ENCODE assay signal across 22 mouse cellular contexts in the genomic region with DNA sequence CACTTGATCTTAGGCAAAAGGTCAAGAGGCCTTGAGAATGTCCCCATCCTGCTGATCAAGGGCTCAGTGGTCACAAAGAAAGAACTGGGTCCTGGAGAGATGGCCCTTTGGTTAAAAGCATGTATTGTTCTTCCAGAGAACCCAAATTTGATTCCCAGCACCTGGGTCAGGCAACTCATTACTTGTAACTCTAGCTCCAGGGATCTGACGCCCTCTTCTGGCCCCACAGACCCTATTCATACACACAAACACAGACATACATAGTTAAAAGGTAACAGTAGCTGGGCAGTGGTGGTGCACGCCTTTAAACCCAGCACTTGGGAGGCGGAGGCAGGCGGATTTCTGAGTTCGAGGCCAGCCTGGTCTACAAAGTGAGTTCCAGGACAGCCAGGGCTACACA. TPM values are rescaled to one million over a fixed set of nuclear protein-coding genes. Genes with fewer than 3 reads are reported as not detected.
A peak's percentile ranks its signal among the peaks of the same experiment; 100 is the strongest.
DNase-seq lines count a peak whose midpoint lies in the region; ATAC-seq and TF ChIP-seq lines count a peak whose summit lies in the region.
"Had no signal": no experiment of that assay in that cellular context is flagged by ENCODE, and none has a peak within 500 bp of the region (broad histone marks: within the 10 kb centered on the region; RNA-seq: fewer than 3 reads in every experiment).

No protein-coding gene starts in this region.

- H3K4me2 ChIP-seq in kidney, embryonic 14.5 days (replicated peaks; ENCODE audit: low read depth, low read length): no peak overlapping the region
- no peak overlapping the region for H3K4me2 ChIP-seq in stomach, postnatal 0 days (replicated peaks; ENCODE audit: low read depth)
- H3K4me2 ChIP-seq: forebrain, embryonic 15.5 days; hindbrain, embryonic 15.5 days; intestine, embryonic 15.5 days; neural tube, embryonic 15.5 days; stomach, embryonic 15.5 days had no signal

- 91% methylated on average over 5 of the region's 5 CpGs for WGBS in kidney, embryonic 14.5 days
- WGBS in stomach, postnatal 0 days: 92% methylated on average over 5 of the region's 5 CpGs

- H3K27ac ChIP-seq in kidney, embryonic 14.5 days (ENCODE audit: low read depth, low read length): peak overlapping the region; percentile 42; the same call in 1 of the 2 replicates
- H3K27ac ChIP-seq in stomach, postnatal 0 days (replicated peaks): no peak overlapping the region
- H3K27ac ChIP-seq: forebrain, embryonic 15.5 days; hindbrain, embryonic 15.5 days; intestine, embryonic 15.5 days; layer of hippocampus, adult 2 months; neural tube, embryonic 15.5 days; stomach, embryonic 15.5 days had no signal

- peak; percentile 16; the same call in 1 of the 2 replicates for TF ChIP-seq CTCF in stomach, postnatal 0 days (IDR thresholded peaks at IDR 0.05; ENCODE audit: low read depth)

- no peak for DNase-seq in kidney, adult 11 months
- DNase-seq in stomach, postnatal 0 days (ENCODE audit: low spot score): no peak
- no peak for DNase-seq in ovary, postnatal 36 days (ENCODE audit: low spot score)
- DNase-seq: cerebellum, adult 18-20 months; gastrocnemius, postnatal 25 days; heart, postnatal 4 days; layer of hippocampus, postnatal 36 days; lung, postnatal 14 days; right cerebral cortex, postnatal 14 days had no signal

- peaks cover 65% of the 10 kb centered on the region for H3K36me3 ChIP-seq in erythroblast, embryonic 14.5 days (ENCODE audit: control insufficient read depth)
- no peaks in the 10 kb centered on the region for H3K36me3 ChIP-seq in kidney, embryonic 14.5 days (ENCODE audit: control insufficient read depth, insufficient read depth, low read length)
- peaks cover 61% of the 10 kb centered on the region for H3K36me3 ChIP-seq in megakaryocyte, embryonic 14.5 days (replicated peaks; ENCODE audit: low read length)
- no peaks in the 10 kb centered on the region for H3K36me3 ChIP-seq in stomach, postnatal 0 days (ENCODE audit: control insufficient read depth, insufficient read depth, low read length)
- H3K36me3 ChIP-seq: forebrain, embryonic 15.5 days; hindbrain, embryonic 15.5 days; intestine, embryonic 15.5 days; neural tube, embryonic 15.5 days had no signal

- no peak for ATAC-seq in erythroblast, adult 5-6 weeks (replicated peaks; ENCODE audit: low FRiP score, poor library complexity, severe bottlenecking)
- no peak for ATAC-seq in kidney, embryonic 14.5 days (ENCODE audit: low FRiP score, low TSS enrichment)
- no peak for ATAC-seq in megakaryocyte, adult 5-6 weeks (ENCODE audit: poor library complexity, severe bottlenecking)
- ATAC-seq in stomach, postnatal 0 days (ENCODE audit: low FRiP score, low TSS enrichment): no peak
- ATAC-seq: forebrain, embryonic 15.5 days; intestine, embryonic 15.5 days; midbrain, embryonic 16.5 days had no signal

- no peaks in the 10 kb centered on the region for H3K27me3 ChIP-seq in erythroblast, embryonic 14.5 days (ENCODE audit: control insufficient read depth)
- no peaks in the 10 kb centered on the region for H3K27me3 ChIP-seq in kidney, embryonic 14.5 days (ENCODE audit: control insufficient read depth, insufficient read depth, low read length)
- H3K27me3 ChIP-seq in megakaryocyte, embryonic 14.5 days (replicated peaks): no peaks in the 10 kb centered on the region
- no peaks in the 10 kb centered on the region for H3K27me3 ChIP-seq in stomach, postnatal 0 days (ENCODE audit: control insufficient read depth, insufficient read depth, low read length)
- H3K27me3 ChIP-seq: forebrain, embryonic 15.5 days; intestine, embryonic 15.5 days; stomach, embryonic 15.5 days had no signal

- peaks cover 62% of the 10 kb centered on the region for H3K4me1 ChIP-seq in erythroblast, embryonic 14.5 days (ENCODE audit: control insufficient read depth)
- peaks cover 25% of the 10 kb centered on the region for H3K4me1 ChIP-seq in kidney, embryonic 14.5 days (ENCODE audit: control insufficient read depth, insufficient read depth, low read length)
- H3K4me1 ChIP-seq in megakaryocyte, embryonic 14.5 days: peaks cover 83% of the 10 kb centered on the region
- peaks cover 9% of the 10 kb centered on the region; the same call in 1 of the 2 replicates for H3K4me1 ChIP-seq in stomach, postnatal 0 days (replicated peaks; ENCODE audit: control insufficient read depth, insufficient read depth)

- H3K9me3 ChIP-seq in erythroblast, embryonic 14.5 days (ENCODE audit: control insufficient read depth, low read length): no peaks in the 10 kb centered on the region
- H3K9me3 ChIP-seq in kidney, embryonic 14.5 days (ENCODE audit: control insufficient read depth, low read length): no peaks in the 10 kb centered on the region
- no peaks in the 10 kb centered on the region for H3K9me3 ChIP-seq in megakaryocyte, embryonic 14.5 days
- H3K9me3 ChIP-seq in stomach, postnatal 0 days (ENCODE audit: control insufficient read depth, low read length): no peaks in the 10 kb centered on the region
- H3K9me3 ChIP-seq: forebrain, embryonic 15.5 days; hindbrain, embryonic 15.5 days; intestine, embryonic 15.5 days; neural tube, embryonic 15.5 days; stomach, embryonic 15.5 days had no signal

- H3K4me3 ChIP-seq in erythroblast, embryonic 14.5 days (replicated peaks): peak overlapping the region; percentile 82
- no peak overlapping the region for H3K4me3 ChIP-seq in kidney, embryonic 14.5 days (ENCODE audit: low read length)
- H3K4me3 ChIP-seq in megakaryocyte, embryonic 14.5 days (replicated peaks): peak overlapping the region; percentile 80
- H3K4me3 ChIP-seq in stomach, postnatal 0 days (ENCODE audit: low read depth, low read length): no peak overlapping the region
- H3K4me3 ChIP-seq: forebrain, embryonic 15.5 days; hindbrain, embryonic 15.5 days; intestine, embryonic 15.5 days; layer of hippocampus, adult 2 months; neural tube, embryonic 15.5 days; stomach, embryonic 15.5 days had no signal

- TF ChIP-seq EP300 in stomach, postnatal 0 days (optimal IDR thresholded peaks at IDR 0.05): no peak

- no peak overlapping the region for H3K9ac ChIP-seq in kidney, embryonic 14.5 days (ENCODE audit: low read depth, low read length)
- no peak overlapping the region for H3K9ac ChIP-seq in stomach, postnatal 0 days (ENCODE audit: low read length)
- H3K9ac ChIP-seq: forebrain, embryonic 15.5 days; hindbrain, embryonic 15.5 days; intestine, embryonic 15.5 days; neural tube, embryonic 15.5 days; stomach, embryonic 15.5 days had no signal

RNA-seq across cellular contexts. Expression of gene Vamp8, which starts 1.8 kb away (rescaled TPM):
- 22.8 and 33.5 TPM in 2 replicates for polyA plus RNA-seq in erythroblast, embryonic 14.5 days (2012)
- 68.5 and 70.1 TPM in 2 replicates for total RNA-seq in erythroblast, adult 5-6 weeks (2015; ENCODE audit: low replicate concordance)
- total RNA-seq in erythroblast, adult 5-6 weeks (2017; ENCODE audit: low replicate concordance): 91.4 and 102 TPM in 2 replicates
- 114 and 143 TPM in 2 replicates for polyA plus RNA-seq in kidney, embryonic 14.5 days (2014; fragmentation: Nextera tagmentation; extraction: Ambion mirVana)
- polyA plus RNA-seq in megakaryocyte, embryonic 14.5 days (2012; ENCODE audit: insufficient read depth, low replicate concordance): 31.1 and 174 TPM in 2 replicates
- 219 and 236 TPM in 2 replicates for total RNA-seq in megakaryocyte, adult 5-6 weeks (2015)
- 199 and 241 TPM in 2 replicates for total RNA-seq in megakaryocyte, adult 5-6 weeks (2017)
- 368 and 396 TPM in 2 replicates for polyA plus RNA-seq in stomach, postnatal 0 days (2015; fragmentation: Nextera tagmentation; extraction: Ambion mirVana)

RNA-seq across cellular contexts. Expression of gene Vamp5, which starts 12.1 kb away (rescaled TPM):
- polyA plus RNA-seq in erythroblast, embryonic 14.5 days (2012): 6.0 and 6.1 TPM in 2 replicates
- 55.7 and 57.1 TPM in 2 replicates for total RNA-seq in erythroblast, adult 5-6 weeks (2015; ENCODE audit: low replicate concordance)
- 9.5 and 21.2 TPM in 2 replicates for total RNA-seq in erythroblast, adult 5-6 weeks (2017; ENCODE audit: low replicate concordance)
- 32.1 and 38.4 TPM in 2 replicates for polyA plus RNA-seq in kidney, embryonic 14.5 days (2014; fragmentation: Nextera tagmentation; extraction: Ambion mirVana)
- polyA plus RNA-seq in megakaryocyte, embryonic 14.5 days (2012; ENCODE audit: insufficient read depth, low replicate concordance): 12.5 and 61.7 TPM in 2 replicates
- total RNA-seq in megakaryocyte, adult 5-6 weeks (2015): 15.4 and 20.0 TPM in 2 replicates
- 6.5 and 12.4 TPM in 2 replicates for total RNA-seq in megakaryocyte, adult 5-6 weeks (2017)
- polyA plus RNA-seq in stomach, postnatal 0 days (2015; fragmentation: Nextera tagmentation; extraction: Ambion mirVana): 20.2 and 22.2 TPM in 2 replicates

RNA-seq across cellular contexts. Expression of gene Ggcx, which starts 21.8 kb away (rescaled TPM):
- 0.08 and 0.09 TPM in 2 replicates for polyA plus RNA-seq in erythroblast, embryonic 14.5 days (2012)
- total RNA-seq in erythroblast, adult 5-6 weeks (2015; ENCODE audit: low replicate concordance): 1.3 and 5.0 TPM in 2 replicates
- total RNA-seq in erythroblast, adult 5-6 weeks (2017; ENCODE audit: low replicate concordance): 0.85 and 2.1 TPM in 2 replicates
- polyA plus RNA-seq in kidney, embryonic 14.5 days (2014; fragmentation: Nextera tagmentation; extraction: Ambion mirVana): 10.3 and 24.7 TPM in 2 replicates
- polyA plus RNA-seq in megakaryocyte, embryonic 14.5 days (2012; ENCODE audit: insufficient read depth, low replicate concordance): 4.8 and 8.6 TPM in 2 replicates
- total RNA-seq in megakaryocyte, adult 5-6 weeks (2015): 5.6 and 7.8 TPM in 2 replicates
- 6.0 and 8.3 TPM in 2 replicates for total RNA-seq in megakaryocyte, adult 5-6 weeks (2017)
- polyA plus RNA-seq in stomach, postnatal 0 days (2015; fragmentation: Nextera tagmentation; extraction: Ambion mirVana): 10.7 and 10.8 TPM in 2 replicates

RNA-seq across cellular contexts. Expression of gene Rnf181, which starts 25.6 kb away (rescaled TPM):
- 14.4 and 15.6 TPM in 2 replicates for polyA plus RNA-seq in erythroblast, embryonic 14.5 days (2012)
- total RNA-seq in erythroblast, adult 5-6 weeks (2015; ENCODE audit: low replicate concordance): 37.1 and 51.6 TPM in 2 replicates
- 44.0 and 47.3 TPM in 2 replicates for total RNA-seq in erythroblast, adult 5-6 weeks (2017; ENCODE audit: low replicate concordance)
- polyA plus RNA-seq in kidney, embryonic 14.5 days (2014; fragmentation: Nextera tagmentation; extraction: Ambion mirVana): 103 and 106 TPM in 2 replicates
- 64.6 and 113 TPM in 2 replicates for polyA plus RNA-seq in megakaryocyte, embryonic 14.5 days (2012; ENCODE audit: insufficient read depth, low replicate concordance)
- 69.3 and 70.0 TPM in 2 replicates for total RNA-seq in megakaryocyte, adult 5-6 weeks (2015)
- total RNA-seq in megakaryocyte, adult 5-6 weeks (2017): 49.5 and 52.1 TPM in 2 replicates
- 136 and 137 TPM in 2 replicates for polyA plus RNA-seq in stomach, postnatal 0 days (2015; fragmentation: Nextera tagmentation; extraction: Ambion mirVana)

RNA-seq across cellular contexts. Expression of gene Tmem150a, which starts 37.1 kb away (rescaled TPM):
- 0.32 and 0.44 TPM in 2 replicates for polyA plus RNA-seq in erythroblast, embryonic 14.5 days (2012)
- 1.5 TPM in 1 of 2 replicates, not detected in the other for total RNA-seq in erythroblast, adult 5-6 weeks (2015; ENCODE audit: low replicate concordance)
- 1.4 TPM in 1 of 2 replicates, not detected in the other for total RNA-seq in erythroblast, adult 5-6 weeks (2017; ENCODE audit: low replicate concordance)
- polyA plus RNA-seq in kidney, embryonic 14.5 days (2014; fragmentation: Nextera tagmentation; extraction: Ambion mirVana): 18.3 and 18.7 TPM in 2 replicates
- polyA plus RNA-seq in megakaryocyte, embryonic 14.5 days (2012; ENCODE audit: insufficient read depth, low replicate concordance): 48.1 and 129 TPM in 2 replicates
- total RNA-seq in megakaryocyte, adult 5-6 weeks (2015): 0.20 and 2.3 TPM in 2 replicates
- total RNA-seq in megakaryocyte, adult 5-6 weeks (2017): 0.26 and 0.45 TPM in 2 replicates
- 7.7 and 8.4 TPM in 2 replicates for polyA plus RNA-seq in stomach, postnatal 0 days (2015; fragmentation: Nextera tagmentation; extraction: Ambion mirVana)
- total RNA-seq: common myeloid progenitor, adult 5-6 weeks had no signal

Comparison
In these comparisons a context has a peak if more than half of its experiments do, and no peak if none do; other contexts are left out.
1. H3K4me3 ChIP-seq: peak in erythroblast, embryonic 14.5 days (single experiment) and megakaryocyte, embryonic 14.5 days (single experiment); none in kidney, embryonic 14.5 days (single experiment) and stomach, postnatal 0 days (single experiment).